Mouse (Mus musculus) cerebellum, adult 2 months (tissue): Measurements from ENCODE around the gene St6galnac3.

ENCODE experiments used
- CTCF ChIP-seq: fragments of 200-500 bp; IDR thresholded peaks from 2 replicates; pipeline ENCODE4 v1.5.1; 2011; ENCODE audit warnings: low read depth, mild to moderate bottlenecking, control low read depth, low read length, moderate library complexity, borderline replicate concordance; ENCODE audit not compliant: insufficient read depth
- POLR2A ChIP-seq: fragments of 200-500 bp; IDR thresholded peaks from 2 replicates; pipeline ENCODE4 v1.6.1; 2011; ENCODE audit warnings: low read length, control low read depth, borderline replicate concordance; ENCODE audit not compliant: insufficient read depth

- TF ChIP-seq POLR2A = no peak
- no peak for TF ChIP-seq CTCF
These were observed 359.8 kb downstream of the St6galnac3 start for GRCm38 (mm10) chr3:153365057-153365755.
